In the genomic region with DNA sequence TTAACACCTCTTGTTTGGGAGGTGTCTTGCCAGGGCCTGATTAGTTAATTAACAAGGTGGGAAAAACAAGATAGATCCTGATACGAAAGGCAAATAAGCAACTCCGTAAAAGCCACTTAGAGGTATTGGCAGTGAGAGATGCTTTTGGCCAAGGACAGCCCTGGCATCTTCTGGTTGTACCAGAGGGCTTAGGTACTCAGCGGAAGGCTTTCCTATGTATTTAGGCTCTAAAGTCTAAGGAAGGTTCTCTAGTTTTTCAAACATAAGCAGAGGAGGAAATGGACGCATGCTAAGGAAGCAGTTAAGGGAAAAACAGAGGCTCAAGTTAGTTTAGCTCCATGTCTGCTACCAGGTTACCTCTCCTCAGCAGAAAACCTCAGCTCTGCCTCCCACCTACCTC, we compare ENCODE assay signal across 8 mouse cellular contexts. TPM values are rescaled to one million over a fixed set of nuclear protein-coding genes. Genes with fewer than 3 reads are reported as not detected.
DNase-seq lines count a peak whose midpoint lies in the region; ATAC-seq and TF ChIP-seq lines count a peak whose summit lies in the region.

No protein-coding gene starts in this region.

- H3K79me2 ChIP-seq in CH12.LX (replicated peaks; ENCODE audit: control insufficient read depth, extremely low read depth, insufficient read depth, poor library complexity, severe bottlenecking), result no peaks in the 10 kb centered on the region; the same call in 1 of the 2 replicates

- TF ChIP-seq POLR2A in CH12.LX (IDR thresholded peaks at IDR 0.05; ENCODE audit: low read depth, low read length), result no peak

- H3K27ac ChIP-seq in CH12.LX (ENCODE audit: insufficient read depth, low read depth), result no peak overlapping the region
- no peak overlapping the region for H3K27ac ChIP-seq in forebrain, postnatal 0 days (ENCODE audit: low read depth, low read length)
- no peak overlapping the region for H3K27ac ChIP-seq in liver, embryonic 16.5 days (ENCODE audit: low read length)

- no peak for ATAC-seq in forebrain, postnatal 0 days
- ATAC-seq in liver, embryonic 16.5 days (ENCODE audit: low read depth), result no peak
- no peak for ATAC-seq in megakaryocyte progenitor cell, adult 5-6 weeks (replicated peaks; ENCODE audit: poor library complexity)
- no peak for ATAC-seq in megakaryocyte-erythroid progenitor cell, adult 5-6 weeks (replicated peaks; ENCODE audit: low FRiP score, low TSS enrichment, poor library complexity, severe bottlenecking)

- H3K9me3 ChIP-seq in CH12.LX (replicated peaks; ENCODE audit: low read length), result no peaks in the 10 kb centered on the region
- H3K9me3 ChIP-seq in forebrain, postnatal 0 days (ENCODE audit: low read length), result no peaks in the 10 kb centered on the region
- H3K9me3 ChIP-seq in liver, embryonic 16.5 days (replicated peaks; ENCODE audit: control insufficient read depth, low read length), result no peaks in the 10 kb centered on the region

- peaks cover 0 to 4% of the 10 kb centered on the region in 2 experiments for H3K36me3 ChIP-seq in CH12.LX (replicated peaks in 1 of 2; ENCODE audit: control insufficient read depth in 1 of 2, insufficient read depth in 1 of 2, low read length in 1 of 2)
- no peaks in the 10 kb centered on the region for H3K36me3 ChIP-seq in forebrain, postnatal 0 days (ENCODE audit: insufficient read depth)
- H3K36me3 ChIP-seq in liver, embryonic 16.5 days (ENCODE audit: control insufficient read depth, insufficient read depth), result no peaks in the 10 kb centered on the region

- H3K4me1 ChIP-seq in CH12.LX (ENCODE audit: control insufficient read depth in 1 of 2, insufficient read depth in 2 of 2), result peaks cover 14 to 52% of the 10 kb centered on the region in 2 experiments
- H3K4me1 ChIP-seq in forebrain, postnatal 0 days (ENCODE audit: insufficient read depth), result no peaks in the 10 kb centered on the region
- H3K4me1 ChIP-seq in liver, embryonic 16.5 days (ENCODE audit: control insufficient read depth, low read depth, low read length), result peaks cover 4% of the 10 kb centered on the region; the same call in 1 of the 2 replicates

- peak overlapping the region; percentile 83 for H3K4me2 ChIP-seq in CH12.LX (ENCODE audit: insufficient read depth, low read depth, poor library complexity, severe bottlenecking)
- H3K4me2 ChIP-seq in forebrain, postnatal 0 days (ENCODE audit: low read depth), result peak overlapping the region; percentile 96
- peak overlapping the region; percentile 88 for H3K4me2 ChIP-seq in liver, embryonic 16.5 days (ENCODE audit: low read depth, low read length)

- TF ChIP-seq RAD21 in CH12.LX (IDR thresholded peaks at IDR 0.05; ENCODE audit: low read depth, low read length), result no peak

- H3K4me3 ChIP-seq in CH12.LX (replicated peaks in 1 of 3; ENCODE audit: low read depth in 2 of 3, low read length in 2 of 3, poor library complexity in 1 of 3), result peak overlapping the region; percentile 73 to 89 (median 88)
- H3K4me3 ChIP-seq in forebrain, postnatal 0 days (ENCODE audit: low read depth, low read length), result peak overlapping the region; percentile 92
- H3K4me3 ChIP-seq in liver, embryonic 16.5 days (ENCODE audit: low read depth, low read length), result peak overlapping the region; percentile 67

- dilution Hi-C loops in CH12.LX (cut with MboI; ENCODE audit: extremely low pct_ligation_motif_present, extremely low pct_unique_long_range_greater_than_20kb, low sequenced_read_pairs), result no loop called here

- DNase-seq in heart, adult 11 months, result peak; percentile 66
- no peak for DNase-seq in heart, adult 9 months (ENCODE audit: low spot score in 2 of 2)
- DNase-seq in CH12.LX (ENCODE audit: extremely low read depth), result no peak
- peak; percentile 32 for DNase-seq in forebrain, postnatal 0 days
- no peak for DNase-seq in right cerebral cortex, postnatal 14 days

- no peak for TF ChIP-seq CTCF in CH12.LX (conservative IDR thresholded peaks at IDR 0.05 in 1 of 2, IDR thresholded peaks at IDR 0.05 in 1 of 2; ENCODE audit: low read depth in 2 of 2, low read length in 2 of 2)
- TF ChIP-seq CTCF in forebrain, postnatal 0 days (IDR thresholded peaks at IDR 0.05; ENCODE audit: low read depth), result no peak

- TF ChIP-seq EP300 in CH12.LX (IDR thresholded peaks at IDR 0.05; ENCODE audit: low read length), result no peak

- H3K27me3 ChIP-seq in CH12.LX (replicated peaks), result no peaks in the 10 kb centered on the region
- no peaks in the 10 kb centered on the region for H3K27me3 ChIP-seq in forebrain, postnatal 0 days (ENCODE audit: insufficient read depth, low read length)
- peaks cover 13% of the 10 kb centered on the region for H3K27me3 ChIP-seq in liver, embryonic 16.5 days (ENCODE audit: control insufficient read depth, insufficient read depth, low read depth, low read length)

- in situ Hi-C loops in CH12.LX (cut with MboI; ENCODE audit: low pct_ligation_motif_present, low pct_unique_long_range_greater_than_20kb, low sequenced_read_pairs), result no loop called here

- H3K9ac ChIP-seq in CH12.LX (ENCODE audit: insufficient read depth, low read depth), result peak overlapping the region; percentile 27; the same call in 1 of the 2 replicates
- peak overlapping the region; percentile 69 for H3K9ac ChIP-seq in forebrain, postnatal 0 days
- no peak overlapping the region for H3K9ac ChIP-seq in liver, embryonic 16.5 days (ENCODE audit: low read depth, low read length)

- 16% methylated on average over 4 of the region's 4 CpGs for WGBS in forebrain, postnatal 0 days
- 30% methylated on average over 4 of the region's 4 CpGs for WGBS in liver, embryonic 16.5 days (ENCODE audit: insufficient replicate concordance)

TF ChIP-seq in CH12.LX, 34 proteins besides CTCF, POLR2A, EP300 and RAD21:
- TF ChIP-seq NRF1 (IDR thresholded peaks at IDR 0.05; ENCODE audit: low read depth, low read length) (no peak), CHD1 (IDR thresholded peaks at IDR 0.05; ENCODE audit: low read depth, low read length) (no peak), ETS1 (conservative IDR thresholded peaks at IDR 0.05; ENCODE audit: low read depth, low read length) (no peak)

RNA-seq across cellular contexts. Expression of a gene that starts 0.8 kb away (rescaled TPM):
- 16.7 and 21.2 TPM in 2 replicates for total RNA-seq in CH12.LX (2012; rRNA removed)
- 11.1 and 14.4 TPM in 2 replicates for total RNA-seq in CH12.LX (2014; rRNA removed)
- 27.9 and 32.3 TPM in 2 replicates for polyA plus RNA-seq in CH12.LX (2012; ENCODE audit: insufficient read length, low read depth)
- 16.9 and 17.0 TPM in 2 replicates for total RNA-seq in forebrain, postnatal 0 days (2014; rRNA removed)
- polyA plus RNA-seq in forebrain, postnatal 0 days (2015; fragmentation: Nextera tagmentation; extraction: Ambion mirVana), result 21.3 and 23.1 TPM in 2 replicates
- 2.1 and 2.3 TPM in 2 replicates for polyA plus RNA-seq in liver, embryonic 16.5 days (2015; fragmentation: Nextera tagmentation; extraction: Ambion mirVana)
- 6.6 and 7.2 TPM in 2 replicates for total RNA-seq in megakaryocyte progenitor cell, adult 5-6 weeks (2015)
- total RNA-seq in megakaryocyte progenitor cell, adult 5-6 weeks (2017), result 0.83 and 3.2 TPM in 2 replicates
- total RNA-seq in megakaryocyte-erythroid progenitor cell, adult 5-6 weeks (2014; fragmentation: Nextera tagmentation), result 2.7 and 2.9 TPM in 2 replicates
- 1.6 and 2.5 TPM in 2 replicates for total RNA-seq in megakaryocyte-erythroid progenitor cell, adult 5-6 weeks (2017)

Comparison
In these comparisons a context has a peak if more than half of its experiments do, and no peak if none do; other contexts are left out.
1. DNase-seq: peak in heart, adult 11 months (single experiment) and forebrain, postnatal 0 days (single experiment); none in heart, adult 9 months (0 of 2), CH12.LX (single experiment) and right cerebral cortex, postnatal 14 days (single experiment).
2. Peak in every context shown above with its lines, with median percentiles within 50 percentile points of each other: H3K4me2 ChIP-seq and H3K4me3 ChIP-seq.